Mouse (Mus musculus): ENCODE results near the gene Gm17949.
A peak's percentile ranks its signal among the peaks of the same experiment; 100 is the strongest.

The Gm17949 gene

GRCm38 (mm10) chr17:56990115-56990746, 21.0 kb upstream of the Gm17949 start, which contains the start of gene Clpp:
Clpp (plus strand) TSS chr17:56990305.
- DNase-seq (ENCODE audit: low read depth) = peak; percentile 98

GRCm38 (mm10) chr17:56990966-56991365, 20.3 kb upstream of the Gm17949 start:
- DNase-seq (ENCODE audit: low read depth) = no peak

- no peak for DNase-seq (ENCODE audit: low read depth)
These were observed 16.2 kb upstream of the Gm17949 start for GRCm38 (mm10) chr17:56995046-56995445.

- DNase-seq (ENCODE audit: low read depth) = no peak
These were observed 14.8 kb upstream of the Gm17949 start for GRCm38 (mm10) chr17:56996506-56996905.

GRCm38 (mm10) chr17:56997029-56997667, 14.1 kb upstream of the Gm17949 start, which contains the start of gene Alkbh7:
Alkbh7 (plus strand) TSS chr17:56997339.
- peak; percentile 99 for DNase-seq (ENCODE audit: low read depth)

GRCm38 (mm10) chr17:56999414-56999813, 11.9 kb upstream of the Gm17949 start:
- no peak for DNase-seq (ENCODE audit: low read depth)

GRCm38 (mm10) chr17:56999968-57000609, 11.2 kb upstream of the Gm17949 start, which contains the start of gene Pspn:
Pspn (minus strand) TSS chr17:57000018.
- DNase-seq (ENCODE audit: low read depth) = no peak

GRCm38 (mm10) chr17:57001228-57001627, 10.0 kb upstream of the Gm17949 start:
- no peak for DNase-seq (ENCODE audit: low read depth)

- DNase-seq (ENCODE audit: low read depth) = no peak
These were observed 7.3 kb upstream of the Gm17949 start for GRCm38 (mm10) chr17:57003994-57004393.

GRCm38 (mm10) chr17:57007137-57007905, 3.9 kb upstream of the Gm17949 start:
- DNase-seq (ENCODE audit: low read depth) = no peak

GRCm38 (mm10) chr17:57010911-57011235, 396 bp upstream of the Gm17949 start:
- no peak for DNase-seq (ENCODE audit: low read depth)

GRCm38 (mm10) chr17:57012245-57012795, 1.1 kb downstream of the Gm17949 start:
- no peak for DNase-seq (ENCODE audit: low read depth)

GRCm38 (mm10) chr17:57019693-57020092, 8.4 kb downstream of the Gm17949 start:
- no peak for DNase-seq (ENCODE audit: low read depth)

GRCm38 (mm10) chr17:57020960-57021359, 9.7 kb downstream of the Gm17949 start:
- DNase-seq (ENCODE audit: low read depth) = no peak

- DNase-seq (ENCODE audit: low read depth) = no peak
These were observed 16.2 kb downstream of the Gm17949 start for GRCm38 (mm10) chr17:57027471-57027870.

- DNase-seq (ENCODE audit: low read depth) = peak; percentile 42
These were observed 18.4 kb downstream of the Gm17949 start for GRCm38 (mm10) chr17:57029691-57030090.

GRCm38 (mm10) chr17:57030931-57031660, 19.8 kb downstream of the Gm17949 start, which contains the start of gene Khsrp:
Khsrp (minus strand) TSS chr17:57031522.
- peak; percentile 65 for DNase-seq (ENCODE audit: low read depth)

- DNase-seq (ENCODE audit: low read depth) = peak; percentile 100
These were observed 20.6 kb downstream of the Gm17949 start for GRCm38 (mm10) chr17:57031661-57032420.

- peak; percentile 34 for DNase-seq (ENCODE audit: low read depth)
These were observed 21.6 kb downstream of the Gm17949 start for GRCm38 (mm10) chr17:57032854-57033253.

- DNase-seq (ENCODE audit: low read depth) = peak; percentile 39
These were observed 27.7 kb downstream of the Gm17949 start for GRCm38 (mm10) chr17:57038978-57039377.

- no peak for DNase-seq (ENCODE audit: low read depth)
These were observed 30.3 kb downstream of the Gm17949 start, which contains the start of gene Slc25a41 for GRCm38 (mm10) chr17:57041554-57041953. Slc25a41 (minus strand) TSS chr17:57041654.

Measured in induced T-regulatory cell, adult 2 months (primary cell).